20 mouse cellular contexts compared by ENCODE assay signal in genomic region chr1:165348627-165349026, GRCm38 (mm10). TPM values are rescaled to one million over a fixed set of nuclear protein-coding genes. Genes with fewer than 3 reads are reported as not detected.
A peak's percentile ranks its signal among the peaks of the same experiment; 100 is the strongest.
DNase-seq lines count a peak whose midpoint lies in the region; ATAC-seq lines count a peak whose summit lies in the region.
"Had no signal": no experiment of that assay in that cellular context is flagged by ENCODE, and none has a peak within 500 bp of the region (broad histone marks: within the 10 kb centered on the region; RNA-seq: fewer than 3 reads in every experiment).

No protein-coding gene starts in this region.

- intact Hi-C loops in left cerebral cortex, postnatal 4 days (cut with DNase I) = no loop called here

- no peaks in the 10 kb centered on the region for H3K9me3 ChIP-seq in kidney, embryonic 15.5 days (replicated peaks)
- H3K9me3 ChIP-seq in liver, embryonic 13.5 days (replicated peaks) = no peaks in the 10 kb centered on the region
- no peaks in the 10 kb centered on the region for H3K9me3 ChIP-seq in stomach, embryonic 16.5 days (replicated peaks; ENCODE audit: control insufficient read depth, low read length)
- no peaks in the 10 kb centered on the region for H3K9me3 ChIP-seq in hindbrain, embryonic 10.5 days
- H3K9me3 ChIP-seq: embryonic facial prominence, embryonic 15.5 days; forebrain, embryonic 10.5 days; hindbrain, embryonic 12.5 days; limb, embryonic 10.5 days; lung, embryonic 15.5 days had no signal

- peak; percentile 33 for DNase-seq in kidney, adult 11 months
- DNase-seq in kidney, postnatal 10 days = no peak
- DNase-seq in liver, embryonic 13.5 days = no peak
- no peak for DNase-seq in left cerebral cortex, postnatal 4 days
- no peak for DNase-seq in cerebellum, postnatal 25 days
- no peak for DNase-seq in hindbrain, embryonic 10.5 days (ENCODE audit: low spot score)
- DNase-seq: adrenal gland, postnatal 10 days; cerebellum, postnatal 36 days; forebrain, postnatal 0 days; gastrocnemius, postnatal 36 days; lung, postnatal 4 days; right cerebral cortex, postnatal 4 days; thymus, postnatal 36 days had no signal

- peaks cover 11% of the 10 kb centered on the region for H3K36me3 ChIP-seq in kidney, embryonic 15.5 days
- H3K36me3 ChIP-seq in liver, embryonic 13.5 days = peaks cover 22% of the 10 kb centered on the region
- H3K36me3 ChIP-seq in stomach, embryonic 16.5 days (ENCODE audit: control insufficient read depth, insufficient read depth, low read length) = peaks cover 12% of the 10 kb centered on the region; the same call in 1 of the 2 replicates
- peaks cover 10% of the 10 kb centered on the region for H3K36me3 ChIP-seq in hindbrain, embryonic 10.5 days

- H3K27me3 ChIP-seq in kidney, embryonic 15.5 days = no peaks in the 10 kb centered on the region
- no peaks in the 10 kb centered on the region for H3K27me3 ChIP-seq in liver, embryonic 13.5 days
- no peaks in the 10 kb centered on the region for H3K27me3 ChIP-seq in stomach, embryonic 16.5 days (ENCODE audit: control insufficient read depth, insufficient read depth, low read length)
- H3K27me3 ChIP-seq in hindbrain, embryonic 10.5 days (ENCODE audit: insufficient read depth, poor library complexity, severe bottlenecking) = no peaks in the 10 kb centered on the region
- H3K27me3 ChIP-seq: embryonic facial prominence, embryonic 15.5 days; hindbrain, embryonic 12.5 days; lung, embryonic 15.5 days had no signal

- no peaks in the 10 kb centered on the region for H3K4me1 ChIP-seq in kidney, embryonic 15.5 days
- H3K4me1 ChIP-seq in liver, embryonic 13.5 days (replicated peaks) = no peaks in the 10 kb centered on the region
- H3K4me1 ChIP-seq in stomach, embryonic 16.5 days (ENCODE audit: control insufficient read depth, insufficient read depth, low read length) = no peaks in the 10 kb centered on the region
- no peaks in the 10 kb centered on the region for H3K4me1 ChIP-seq in hindbrain, embryonic 10.5 days (replicated peaks)
- H3K4me1 ChIP-seq: embryonic facial prominence, embryonic 15.5 days; hindbrain, embryonic 12.5 days; lung, embryonic 15.5 days had no signal

- peak; percentile 54; the same call in 1 of the 2 replicates for ATAC-seq in kidney, embryonic 15.5 days (replicated peaks; ENCODE audit: low FRiP score)
- ATAC-seq in liver, embryonic 13.5 days (ENCODE audit: low read depth) = peak; percentile 55
- ATAC-seq in stomach, embryonic 16.5 days (ENCODE audit: insufficient read depth, low FRiP score) = peak; percentile 71; the same call in 1 of the 2 replicates
- ATAC-seq: forebrain, postnatal 0 days had no signal

- H3K4me2 ChIP-seq in kidney, embryonic 15.5 days = no peak overlapping the region
- H3K4me2 ChIP-seq in liver, embryonic 13.5 days = no peak overlapping the region
- H3K4me2 ChIP-seq in stomach, embryonic 16.5 days (ENCODE audit: low read depth, low read length) = no peak overlapping the region
- H3K4me2 ChIP-seq: embryonic facial prominence, embryonic 15.5 days; hindbrain, embryonic 12.5 days; lung, embryonic 15.5 days had no signal

- no peak overlapping the region for H3K4me3 ChIP-seq in kidney, embryonic 15.5 days (replicated peaks)
- H3K4me3 ChIP-seq in liver, embryonic 13.5 days (replicated peaks) = no peak overlapping the region
- no peak overlapping the region for H3K4me3 ChIP-seq in stomach, embryonic 16.5 days (replicated peaks; ENCODE audit: low read length)
- no peak overlapping the region for H3K4me3 ChIP-seq in hindbrain, embryonic 10.5 days
- H3K4me3 ChIP-seq: embryonic facial prominence, embryonic 15.5 days; forebrain, embryonic 10.5 days; hindbrain, embryonic 12.5 days; limb, embryonic 10.5 days; lung, embryonic 15.5 days had no signal

- H3K27ac ChIP-seq in kidney, embryonic 15.5 days = peak overlapping the region; percentile 67
- no peak overlapping the region for H3K27ac ChIP-seq in liver, embryonic 13.5 days
- H3K27ac ChIP-seq in stomach, embryonic 16.5 days (ENCODE audit: low read length) = no peak overlapping the region
- H3K27ac ChIP-seq in hindbrain, embryonic 10.5 days = no peak overlapping the region
- H3K27ac ChIP-seq: embryonic facial prominence, embryonic 15.5 days; forebrain, embryonic 10.5 days; hindbrain, embryonic 12.5 days; limb, embryonic 10.5 days; lung, embryonic 15.5 days had no signal

- H3K9ac ChIP-seq in kidney, embryonic 15.5 days = no peak overlapping the region
- H3K9ac ChIP-seq in liver, embryonic 13.5 days = no peak overlapping the region
- no peak overlapping the region for H3K9ac ChIP-seq in stomach, embryonic 16.5 days (ENCODE audit: low read length)
- H3K9ac ChIP-seq: embryonic facial prominence, embryonic 15.5 days; forebrain, postnatal 0 days; hindbrain, embryonic 12.5 days; lung, embryonic 15.5 days had no signal

RNA-seq across cellular contexts. Expression of gene Gpr161, which starts 53.0 kb away (rescaled TPM):
- 1.2 and 1.5 TPM in 2 replicates for polyA plus RNA-seq in kidney, embryonic 15.5 days (2015; fragmentation: Nextera tagmentation; extraction: Ambion mirVana)
- polyA plus RNA-seq in liver, embryonic 13.5 days (2015; fragmentation: Nextera tagmentation; extraction: Ambion mirVana) = 0.07 TPM in 2 replicates
- 1.1 and 1.2 TPM in 2 replicates for polyA plus RNA-seq in stomach, embryonic 16.5 days (2015; fragmentation: Nextera tagmentation; extraction: Ambion mirVana)
- 10 to 100 TPM; 53.8 to 56.9 TPM for total RNA-seq in left cerebral cortex, postnatal 4 days (2021)
- 1.3 and 1.8 TPM in 2 replicates for polyA plus RNA-seq in hindbrain, embryonic 10.5 days (2016; fragmentation: Nextera tagmentation; extraction: Ambion mirVana)
